Mouse (Mus musculus) midbrain, embryonic 14.5 days (tissue): Measurements from ENCODE around the gene Apbb1ip. TPM values are rescaled to one million over a fixed set of nuclear protein-coding genes. Genes with fewer than 3 reads are reported as not detected.

ENCODE experiments used
- ATAC-seq: fragments of 200-750 bp; cut with Nextera tagmentation; 2 replicates; pipeline ENCODE4 v1.8.0; 2017; ENCODE audit warnings: moderate number of reproducible peaks, moderate library complexity; ENCODE audit not compliant: low FRiP score, low TSS enrichment
- DNase-seq: peaks from one replicate; pipeline ENCODE4 v3.0.0-alpha.2; 2015
- H3K27ac ChIP-seq: fragments of 300-500 bp; sonication (generic); replicated peaks from 2 replicates; pipeline ENCODE4 v1.5.1; 2014; ENCODE audit warnings: mild to moderate bottlenecking, low read depth, low read length, moderate library complexity
- H3K27me3 ChIP-seq: fragments of 300-500 bp; sonication (generic); 2 replicates; pipeline ENCODE4 v1.6.1; 2014; ENCODE audit warnings: low read length, control low read depth, mixed read lengths; ENCODE audit not compliant: control insufficient read depth, insufficient read depth
- H3K36me3 ChIP-seq: fragments of 300-500 bp; sonication (generic); 2 replicates; pipeline ENCODE4 v1.6.1; 2014; ENCODE audit warnings: low read length, control low read depth; ENCODE audit not compliant: control insufficient read depth, insufficient read depth
- H3K4me1 ChIP-seq: fragments of 300-500 bp; sonication (generic); 2 replicates; pipeline ENCODE4 v1.6.1; 2014; ENCODE audit warnings: mild to moderate bottlenecking, antibody characterized with exemption, low read length, control low read depth; ENCODE audit not compliant: control insufficient read depth, insufficient read depth
- H3K4me2 ChIP-seq: fragments of 300-500 bp; sonication (generic); 2 replicates; pipeline ENCODE4 v1.6.1; 2014; ENCODE audit warnings: mild to moderate bottlenecking, low read length, moderate library complexity
- H3K4me3 ChIP-seq: fragments of 300-500 bp; sonication (generic); replicated peaks from 2 replicates; pipeline ENCODE4 v1.5.1; 2014; ENCODE audit warnings: low read depth, low read length
- H3K9ac ChIP-seq: fragments of 300-500 bp; sonication (generic); replicated peaks from 2 replicates; pipeline ENCODE4 v1.6.1; 2014; ENCODE audit warnings: mild to moderate bottlenecking, low read length, moderate library complexity
- H3K9me3 ChIP-seq: fragments of 300-500 bp; sonication (generic); 2 replicates; pipeline ENCODE4 v1.6.1; 2016; ENCODE audit warnings: low read length, control low read depth, mixed read lengths; ENCODE audit not compliant: control insufficient read depth
- WGBS: fragments of 180-500 bp; shearing (Covaris S2); extraction: QIAGEN DNeasy Blood & Tissue Kit; methylation state at CpG from one replicate; pipeline ENCODE4 v1.1.7; 2014; 5-methylcytosine and 5-hydroxymethylcytosine counted together
- polyA plus RNA-seq: library from polyadenylated mRNA; unstranded; fragments of >200 nt; fragmentation: Nextera tagmentation; extraction: Ambion mirVana; gene quantifications from 2 replicates; pipeline ENCODE4 v1.2.1, GENCODE M21; 2014

Apbb1ip gene
- polyA plus RNA-seq, 1 experiment from 2014 or later, result 0.86 TPM

- H3K9ac ChIP-seq, result no peak overlapping the region
- no peaks in the 10 kb centered on the region for H3K4me1 ChIP-seq
- 76% methylated on average over 4 of the region's 4 CpGs for WGBS
- H3K9me3 ChIP-seq, result no peaks in the 10 kb centered on the region
- no peaks in the 10 kb centered on the region for H3K36me3 ChIP-seq
- no peaks in the 10 kb centered on the region for H3K27me3 ChIP-seq
- H3K4me3 ChIP-seq, result no peak overlapping the region
- ATAC-seq (no peak), DNase-seq (no peak)
- H3K27ac ChIP-seq, result no peak overlapping the region
- H3K4me2 ChIP-seq, result no peak overlapping the region
These were observed 7.6 kb downstream of the Apbb1ip start for GRCm38 (mm10) chr2:22781387-22782009.

- no peaks in the 10 kb centered on the region for H3K36me3 ChIP-seq
- H3K27me3 ChIP-seq, result no peaks in the 10 kb centered on the region
- 91% methylated on average over 3 of the region's 3 CpGs for WGBS
- H3K9ac ChIP-seq, result no peak overlapping the region
- DNase-seq (no peak), ATAC-seq (no peak)
- H3K27ac ChIP-seq, result no peak overlapping the region
- H3K4me1 ChIP-seq, result no peaks in the 10 kb centered on the region
- no peak overlapping the region for H3K4me3 ChIP-seq
- no peak overlapping the region for H3K4me2 ChIP-seq
- no peaks in the 10 kb centered on the region for H3K9me3 ChIP-seq
These were observed 8.2 kb downstream of the Apbb1ip start for GRCm38 (mm10) chr2:22782057-22782456.

GRCm38 (mm10) chr2:22783137-22783638 lies 9.3 kb downstream of the Apbb1ip start:
- WGBS, result 92% methylated on average over 2 of the region's 2 CpGs

DNA sequence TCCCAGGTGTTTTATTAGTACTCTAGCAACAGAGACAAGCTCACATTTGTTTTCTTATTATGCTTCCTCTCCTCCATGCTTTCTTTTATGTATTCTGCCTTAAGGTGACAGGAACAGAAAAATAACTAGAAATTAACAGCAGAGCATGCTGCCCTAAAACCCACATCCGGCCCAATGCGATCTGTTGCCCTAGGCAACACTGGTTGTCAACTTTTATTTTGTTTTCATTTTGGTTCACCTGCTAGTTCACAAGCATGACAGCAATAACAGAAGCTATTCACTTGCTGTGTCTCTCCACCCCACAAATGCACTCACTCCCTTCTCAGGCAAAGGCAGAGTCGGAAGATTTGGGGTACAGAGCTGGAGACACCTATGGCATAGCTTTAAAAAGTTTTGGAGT lies 10.3 kb downstream of the Apbb1ip start:
- Histone ChIP-seq H3K4me1 (no peaks in the 10 kb centered on the region), H3K4me3 (no peak overlapping the region), H3K27ac (no peak overlapping the region), H3K27me3 (no peaks in the 10 kb centered on the region), H3K4me2 (no peak overlapping the region), H3K36me3 (no peaks in the 10 kb centered on the region), H3K9me3 (no peaks in the 10 kb centered on the region), H3K9ac (no peak overlapping the region)
- DNase-seq (no peak), ATAC-seq (no peak)
- 78% methylated on average over 3 of the region's 3 CpGs for WGBS

More at GRCm38 (mm10) chr2:22783137-22783638, 9.3 kb downstream of the Apbb1ip start:
- Histone ChIP-seq H3K9ac (no peak overlapping the region), H3K27me3 (no peaks in the 10 kb centered on the region), H3K36me3 (no peaks in the 10 kb centered on the region), H3K4me3 (no peak overlapping the region), H3K9me3 (no peaks in the 10 kb centered on the region), H3K27ac (no peak overlapping the region), H3K4me2 (no peak overlapping the region), H3K4me1 (no peaks in the 10 kb centered on the region)
- ATAC-seq (no peak), DNase-seq (no peak)

DNA sequence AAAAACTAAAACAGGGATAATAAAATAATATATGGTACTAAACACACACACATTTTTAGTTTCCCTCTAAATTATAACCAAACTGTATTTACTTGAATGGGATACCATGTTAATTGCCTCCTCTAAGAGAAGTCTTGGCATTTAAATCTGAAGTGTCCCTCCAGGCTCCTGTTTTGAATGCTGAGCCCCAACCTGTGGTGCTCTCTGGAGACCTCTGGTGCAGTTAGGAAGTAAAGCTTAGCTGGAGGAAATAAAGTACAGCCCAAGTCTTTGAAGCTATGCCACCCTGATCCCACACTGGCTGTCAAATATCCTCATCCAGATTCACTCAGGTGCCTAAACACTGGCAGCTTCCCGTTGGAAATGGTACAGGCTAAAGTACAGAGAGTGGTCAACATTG lies 10.9 kb downstream of the Apbb1ip start:
- Histone ChIP-seq H3K27ac (no peak overlapping the region), H3K4me3 (no peak overlapping the region), H3K36me3 (no peaks in the 10 kb centered on the region), H3K27me3 (no peaks in the 10 kb centered on the region), H3K9me3 (no peaks in the 10 kb centered on the region), H3K4me2 (no peak overlapping the region), H3K9ac (no peak overlapping the region), H3K4me1 (no peaks in the 10 kb centered on the region)
- WGBS, result 48% methylated on average over 1 of the region's 1 CpGs
- ATAC-seq (no peak), DNase-seq (no peak)

- no peaks in the 10 kb centered on the region for H3K9me3 ChIP-seq
- ATAC-seq (no peak), DNase-seq (no peak)
- H3K9ac ChIP-seq, result no peak overlapping the region
- H3K27ac ChIP-seq, result no peak overlapping the region
- WGBS, result 95% methylated on average over 2 of the region's 2 CpGs
- no peak overlapping the region for H3K4me3 ChIP-seq
- no peaks in the 10 kb centered on the region for H3K27me3 ChIP-seq
- no peaks in the 10 kb centered on the region for H3K36me3 ChIP-seq
- no peak overlapping the region for H3K4me2 ChIP-seq
- no peaks in the 10 kb centered on the region for H3K4me1 ChIP-seq
These were observed 14.8 kb downstream of the Apbb1ip start for GRCm38 (mm10) chr2:22788658-22789057.

DNA sequence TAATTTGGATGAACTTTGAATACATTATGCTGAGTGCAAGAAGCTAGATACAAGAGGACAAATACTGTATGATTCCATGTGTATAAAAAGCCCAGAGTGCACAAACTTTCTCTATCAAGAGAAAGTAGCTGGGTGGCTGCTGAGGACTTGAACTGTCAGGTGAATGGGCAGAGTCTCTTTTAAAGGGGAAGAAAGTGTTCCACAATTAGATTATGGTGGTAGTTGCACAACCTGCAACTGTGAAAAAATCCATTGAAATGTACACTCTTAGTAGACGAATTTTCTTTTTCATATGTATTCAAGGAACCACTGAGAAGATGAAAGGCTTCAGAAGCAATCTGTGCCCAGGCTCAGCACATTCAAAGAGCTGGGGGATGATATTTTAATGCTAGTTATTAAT lies 15.7 kb downstream of the Apbb1ip start:
- ATAC-seq (no peak), DNase-seq (no peak)
- Histone ChIP-seq H3K4me2 (no peak overlapping the region), H3K4me1 (no peaks in the 10 kb centered on the region), H3K36me3 (no peaks in the 10 kb centered on the region), H3K27ac (no peak overlapping the region), H3K4me3 (no peak overlapping the region), H3K9ac (no peak overlapping the region), H3K27me3 (no peaks in the 10 kb centered on the region), H3K9me3 (no peaks in the 10 kb centered on the region)
- 71% methylated on average over 1 of the region's 1 CpGs for WGBS

- no peaks in the 10 kb centered on the region for H3K4me1 ChIP-seq
- H3K36me3 ChIP-seq, result no peaks in the 10 kb centered on the region
- H3K27me3 ChIP-seq, result no peaks in the 10 kb centered on the region
- no peak overlapping the region for H3K4me2 ChIP-seq
- H3K27ac ChIP-seq, result no peak overlapping the region
- H3K9ac ChIP-seq, result no peak overlapping the region
- peaks cover 4% of the 10 kb centered on the region; the same call in 1 of the 2 replicates for H3K9me3 ChIP-seq
- ATAC-seq (no peak), DNase-seq (no peak)
- 39% methylated on average over 1 of the region's 1 CpGs for WGBS
- no peak overlapping the region for H3K4me3 ChIP-seq
These were observed 16.5 kb downstream of the Apbb1ip start for GRCm38 (mm10) chr2:22790435-22790834.

DNA sequence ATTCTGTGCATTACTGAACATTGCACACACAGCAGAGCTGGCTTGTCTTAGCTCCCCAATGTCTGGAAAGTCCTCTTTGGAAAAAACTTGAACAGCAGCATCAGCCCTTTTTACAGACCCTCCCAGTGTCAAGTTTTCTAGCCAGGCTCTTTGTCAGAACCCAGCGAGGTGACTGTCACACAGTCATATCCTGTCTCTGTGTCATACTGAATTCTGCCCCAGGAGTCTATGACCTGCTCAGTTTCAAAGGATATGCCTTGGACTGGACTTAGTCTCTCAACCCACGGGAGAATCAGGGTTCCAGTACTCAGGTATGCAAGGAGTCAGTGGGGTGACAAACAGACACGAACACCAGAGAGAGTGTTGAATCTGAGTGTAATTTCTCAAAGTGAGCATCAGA lies 21.2 kb downstream of the Apbb1ip start:
- DNase-seq (no peak), ATAC-seq (no peak)
- H3K36me3 ChIP-seq, result no peaks in the 10 kb centered on the region
- H3K9ac ChIP-seq, result no peak overlapping the region
- no peak overlapping the region for H3K4me3 ChIP-seq
- H3K4me1 ChIP-seq, result no peaks in the 10 kb centered on the region
- H3K27ac ChIP-seq, result no peak overlapping the region
- H3K27me3 ChIP-seq, result no peaks in the 10 kb centered on the region
- no peak overlapping the region for H3K4me2 ChIP-seq
- H3K9me3 ChIP-seq, result peaks cover 4% of the 10 kb centered on the region; the same call in 1 of the 2 replicates
- WGBS, result 82% methylated on average over 3 of the region's 3 CpGs
